Comparison of ENCODE assay signal across 8 mouse cellular contexts in genomic region chr10:79916081-79916480, GRCm38 (mm10). TPM values are rescaled to one million over a fixed set of nuclear protein-coding genes. Genes with fewer than 3 reads are reported as not detected.
DNase-seq lines count a peak whose midpoint lies in the region; ATAC-seq and TF ChIP-seq lines count a peak whose summit lies in the region.

No protein-coding gene starts in this region.

- WGBS in limb, embryonic 13.5 days: 4% methylated on average over 8 of the region's 8 CpGs
- WGBS in stomach, embryonic 15.5 days: 6% methylated on average over 8 of the region's 8 CpGs

- peak; percentile 30 to 43 for DNase-seq in cerebellum, postnatal 10 days
- DNase-seq in cerebellum, adult 11 months: no peak
- DNase-seq in testis, postnatal 14 days (ENCODE audit: low spot score): no peak
- no peak for DNase-seq in T-cell, adult 2 months (ENCODE audit: low spot score)
- DNase-seq in c-Kit-positive CD71-positive TER-119-positive erythroid progenitor cells, embryonic 14.5 days (ENCODE audit: low spot score): no peak

- no peak overlapping the region for H3K27ac ChIP-seq in testis, adult 2 months (ENCODE audit: control insufficient read depth, insufficient read depth, low read depth, low read length)
- no peak overlapping the region; the same call in 1 of the 2 replicates for H3K27ac ChIP-seq in limb, embryonic 13.5 days
- peak overlapping the region; percentile 80 for H3K27ac ChIP-seq in stomach, embryonic 15.5 days

- H3K36me3 ChIP-seq in testis, adult 2 months (ENCODE audit: control insufficient read depth, insufficient read depth, low read length): no peaks in the 10 kb centered on the region
- H3K36me3 ChIP-seq in limb, embryonic 13.5 days: peaks cover 24% of the 10 kb centered on the region
- H3K36me3 ChIP-seq in stomach, embryonic 15.5 days: peaks cover 14% of the 10 kb centered on the region

- peaks cover 26% of the 10 kb centered on the region for H3K4me1 ChIP-seq in testis, adult 2 months (ENCODE audit: control insufficient read depth, insufficient read depth, low read length)
- H3K4me1 ChIP-seq in limb, embryonic 13.5 days: peaks cover 56% of the 10 kb centered on the region
- H3K4me1 ChIP-seq in stomach, embryonic 15.5 days: peaks cover 61% of the 10 kb centered on the region

- no peaks in the 10 kb centered on the region for H3K9me3 ChIP-seq in limb, embryonic 13.5 days
- H3K9me3 ChIP-seq in stomach, embryonic 15.5 days: no peaks in the 10 kb centered on the region

- no peaks in the 10 kb centered on the region for H3K27me3 ChIP-seq in testis, adult 2 months (ENCODE audit: control insufficient read depth, insufficient read depth, low read length)
- peaks cover 39% of the 10 kb centered on the region for H3K27me3 ChIP-seq in limb, embryonic 13.5 days
- peaks cover 35% of the 10 kb centered on the region for H3K27me3 ChIP-seq in stomach, embryonic 15.5 days (replicated peaks)

- no peak for ATAC-seq in limb, embryonic 13.5 days (ENCODE audit: low FRiP score, low read depth)
- no peak for ATAC-seq in stomach, embryonic 15.5 days (ENCODE audit: insufficient read depth, low FRiP score, low read depth)

- H3K4me3 ChIP-seq in testis, adult 2 months (ENCODE audit: control insufficient read depth, low read depth, low read length): peak overlapping the region; percentile 84
- peak overlapping the region; percentile 76 for H3K4me3 ChIP-seq in limb, embryonic 13.5 days
- H3K4me3 ChIP-seq in stomach, embryonic 15.5 days (replicated peaks): peak overlapping the region; percentile 85

- no peak for TF ChIP-seq POLR2A in testis, adult 2 months (IDR thresholded peaks at IDR 0.05; ENCODE audit: control insufficient read depth, low read depth, low read length)

- TF ChIP-seq CTCF in testis, adult 2 months (IDR thresholded peaks at IDR 0.05; ENCODE audit: control insufficient read depth, insufficient read depth, insufficient replicate concordance, low read depth, low read length): no peak

- H3K4me2 ChIP-seq in limb, embryonic 13.5 days (replicated peaks): peak overlapping the region; percentile 99
- H3K4me2 ChIP-seq in stomach, embryonic 15.5 days: peak overlapping the region; percentile 84

- peak overlapping the region; percentile 95 for H3K9ac ChIP-seq in limb, embryonic 13.5 days
- H3K9ac ChIP-seq in stomach, embryonic 15.5 days: peak overlapping the region; percentile 91

RNA-seq across cellular contexts. Expression of gene Kiss1r, which starts 0.7 kb away (rescaled TPM):
- 0.75 and 0.99 TPM in 2 replicates for polyA plus RNA-seq in testis, adult 2 months (2012; rRNA removed)
- polyA plus RNA-seq in limb, embryonic 13.5 days (2015; fragmentation: Nextera tagmentation; extraction: Ambion mirVana): 0.94 and 1.0 TPM in 2 replicates
- polyA plus RNA-seq in stomach, embryonic 15.5 days (2015; fragmentation: Nextera tagmentation; extraction: Ambion mirVana): 0.83 and 0.94 TPM in 2 replicates

RNA-seq across cellular contexts. Expression of gene R3hdm4, which starts 4.9 kb away (rescaled TPM):
- polyA plus RNA-seq in testis, adult 2 months (2012; rRNA removed): 15.0 and 15.2 TPM in 2 replicates
- polyA plus RNA-seq in limb, embryonic 13.5 days (2015; fragmentation: Nextera tagmentation; extraction: Ambion mirVana): 186 and 188 TPM in 2 replicates
- 137 and 140 TPM in 2 replicates for polyA plus RNA-seq in stomach, embryonic 15.5 days (2015; fragmentation: Nextera tagmentation; extraction: Ambion mirVana)

RNA-seq across cellular contexts. Expression of gene Gm26602, which starts 5.4 kb away (rescaled TPM):
- not detected in 2 replicates for polyA plus RNA-seq in testis, adult 2 months (2012; rRNA removed)
- polyA plus RNA-seq in limb, embryonic 13.5 days (2015; fragmentation: Nextera tagmentation; extraction: Ambion mirVana): 20.3 TPM in 1 of 2 replicates, not detected in the other
- 4.4 and 13.3 TPM in 2 replicates for polyA plus RNA-seq in stomach, embryonic 15.5 days (2015; fragmentation: Nextera tagmentation; extraction: Ambion mirVana)

RNA-seq across cellular contexts. Expression of gene Med16, which starts 7.4 kb away (rescaled TPM):
- 163 and 181 TPM in 2 replicates for polyA plus RNA-seq in testis, adult 2 months (2012; rRNA removed)
- polyA plus RNA-seq in limb, embryonic 13.5 days (2015; fragmentation: Nextera tagmentation; extraction: Ambion mirVana): 44.9 and 46.8 TPM in 2 replicates
- polyA plus RNA-seq in stomach, embryonic 15.5 days (2015; fragmentation: Nextera tagmentation; extraction: Ambion mirVana): 43.6 and 47.8 TPM in 2 replicates

RNA-seq across cellular contexts. Expression of gene Arid3a, which starts 10.8 kb away (rescaled TPM):
- 59.5 and 65.0 TPM in 2 replicates for polyA plus RNA-seq in testis, adult 2 months (2012; rRNA removed)
- 5.5 and 6.2 TPM in 2 replicates for polyA plus RNA-seq in limb, embryonic 13.5 days (2015; fragmentation: Nextera tagmentation; extraction: Ambion mirVana)
- 9.8 and 10.0 TPM in 2 replicates for polyA plus RNA-seq in stomach, embryonic 15.5 days (2015; fragmentation: Nextera tagmentation; extraction: Ambion mirVana)

Comparison
In these comparisons a context has a peak if more than half of its experiments do, and no peak if none do; other contexts are left out.
1. DNase-seq: peak in cerebellum, postnatal 10 days (2 of 2); none in cerebellum, adult 11 months (single experiment), testis, postnatal 14 days (single experiment), T-cell, adult 2 months (single experiment) and c-Kit-positive CD71-positive TER-119-positive erythroid progenitor cells, embryonic 14.5 days (single experiment).
2. Peak in every context shown above with its lines, with median percentiles within 50 percentile points of each other: H3K4me3 ChIP-seq.